Mouse (Mus musculus): ENCODE measurements around the gene Clcn6. TPM values are rescaled to one million over a fixed set of nuclear protein-coding genes. Genes with fewer than 3 reads are reported as not detected.

Gene Clcn6
- polyA plus RNA-seq, 1 experiment from 2014 or later, result 6.2 TPM

DNA sequence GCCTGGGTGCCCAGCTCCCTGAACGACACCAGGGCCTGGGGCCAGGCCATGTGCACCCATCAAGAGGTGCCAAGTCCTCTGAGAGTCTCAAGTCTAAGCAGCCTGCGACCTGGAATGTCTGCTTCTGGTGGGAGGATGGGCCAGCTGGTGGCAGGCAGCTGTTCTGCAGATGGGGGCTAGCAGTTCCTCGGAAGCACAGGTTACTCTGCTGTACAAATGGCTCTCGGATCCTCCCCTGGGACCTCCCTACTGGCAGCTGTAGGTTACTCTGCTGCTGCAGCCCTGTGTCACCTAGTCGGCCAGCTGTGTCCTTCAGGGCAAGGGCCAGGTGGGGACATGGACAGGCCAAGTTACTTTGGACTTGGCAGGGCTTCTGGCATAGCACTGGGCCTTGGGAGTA lies 32.9 kb upstream of the Clcn6 start:
- no peak for ATAC-seq (ENCODE audit: insufficient number of reproducible peaks, insufficient read depth, low FRiP score, low read depth)
- Histone ChIP-seq H3K4me1 (ENCODE audit: control insufficient read depth, insufficient read depth, low read length) (no peaks in the 10 kb centered on the region), H3K36me3 (ENCODE audit: control insufficient read depth, insufficient read depth, low read length) (no peaks in the 10 kb centered on the region), H3K9ac (replicated peaks; ENCODE audit: low read depth, low read length) (no peak overlapping the region), H3K4me3 (ENCODE audit: low read depth, low read length) (no peak overlapping the region), H3K4me2 (replicated peaks; ENCODE audit: low read depth, low read length) (no peak overlapping the region), H3K9me3 (ENCODE audit: control insufficient read depth, low read depth, low read length) (no peaks in the 10 kb centered on the region), H3K27ac (ENCODE audit: low read length) (no peak overlapping the region), H3K27me3 (ENCODE audit: control insufficient read depth, insufficient read depth, low read length) (no peaks in the 10 kb centered on the region)
- 56% methylated on average over 5 of the region's 5 CpGs for WGBS

GRCm38 (mm10) chr4:148069602-148070218 lies 31.1 kb upstream of the Clcn6 start:
- no peak overlapping the region for H3K9ac ChIP-seq (replicated peaks; ENCODE audit: low read depth, low read length)

DNA sequence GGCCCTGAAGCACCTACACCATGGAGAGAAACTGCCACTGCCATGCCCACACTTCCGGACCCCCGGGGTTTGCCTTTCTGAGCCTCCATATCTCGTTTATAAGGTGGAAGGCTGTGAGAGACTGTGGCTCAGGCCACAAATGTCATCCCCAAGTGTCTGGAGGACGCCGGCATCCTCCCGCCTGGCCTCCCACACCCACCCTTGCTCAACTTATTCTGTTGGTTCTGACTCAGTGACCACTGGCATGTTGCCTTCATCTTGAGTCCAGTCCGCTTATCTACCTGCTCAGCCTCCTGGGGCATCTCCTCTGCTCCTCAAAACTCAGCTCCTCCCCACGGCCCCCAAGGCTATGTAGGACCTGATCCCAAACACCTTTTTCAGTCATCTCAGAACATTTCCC lies 28.7 kb upstream of the Clcn6 start:
- 82% methylated on average over 8 of the region's 8 CpGs for WGBS
- H3K4me1 ChIP-seq (ENCODE audit: control insufficient read depth, insufficient read depth, low read length), result no peaks in the 10 kb centered on the region
- no peak overlapping the region for H3K4me2 ChIP-seq (replicated peaks; ENCODE audit: low read depth, low read length)
- ATAC-seq (ENCODE audit: insufficient number of reproducible peaks, insufficient read depth, low FRiP score, low read depth), result no peak
- H3K27me3 ChIP-seq (ENCODE audit: control insufficient read depth, insufficient read depth, low read length), result no peaks in the 10 kb centered on the region
- no peak overlapping the region for H3K4me3 ChIP-seq (ENCODE audit: low read depth, low read length)
- no peak overlapping the region for H3K9ac ChIP-seq (replicated peaks; ENCODE audit: low read depth, low read length)
- no peaks in the 10 kb centered on the region for H3K36me3 ChIP-seq (ENCODE audit: control insufficient read depth, insufficient read depth, low read length)
- H3K27ac ChIP-seq (ENCODE audit: low read length), result no peak overlapping the region
- H3K9me3 ChIP-seq (ENCODE audit: control insufficient read depth, low read depth, low read length), result no peaks in the 10 kb centered on the region

More at GRCm38 (mm10) chr4:148069602-148070218, 31.1 kb upstream of the Clcn6 start:
- no peaks in the 10 kb centered on the region for H3K27me3 ChIP-seq (ENCODE audit: control insufficient read depth, insufficient read depth, low read length)
- WGBS, result 80% methylated on average over 9 of the region's 9 CpGs
- ATAC-seq (ENCODE audit: insufficient number of reproducible peaks, insufficient read depth, low FRiP score, low read depth), result no peak
- no peaks in the 10 kb centered on the region for H3K4me1 ChIP-seq (ENCODE audit: control insufficient read depth, insufficient read depth, low read length)
- H3K27ac ChIP-seq (ENCODE audit: low read length), result no peak overlapping the region
- H3K4me2 ChIP-seq (replicated peaks; ENCODE audit: low read depth, low read length), result no peak overlapping the region
- H3K4me3 ChIP-seq (ENCODE audit: low read depth, low read length), result no peak overlapping the region
- H3K36me3 ChIP-seq (ENCODE audit: control insufficient read depth, insufficient read depth, low read length), result no peaks in the 10 kb centered on the region
- H3K9me3 ChIP-seq (ENCODE audit: control insufficient read depth, low read depth, low read length), result no peaks in the 10 kb centered on the region

- no peak for ATAC-seq (ENCODE audit: insufficient number of reproducible peaks, insufficient read depth, low FRiP score, low read depth)
- no peak overlapping the region for H3K4me2 ChIP-seq (replicated peaks; ENCODE audit: low read depth, low read length)
- no peak overlapping the region for H3K9ac ChIP-seq (replicated peaks; ENCODE audit: low read depth, low read length)
- H3K36me3 ChIP-seq (ENCODE audit: control insufficient read depth, insufficient read depth, low read length), result no peaks in the 10 kb centered on the region
- no peaks in the 10 kb centered on the region for H3K27me3 ChIP-seq (ENCODE audit: control insufficient read depth, insufficient read depth, low read length)
- H3K4me3 ChIP-seq (ENCODE audit: low read depth, low read length), result no peak overlapping the region
- no peaks in the 10 kb centered on the region for H3K9me3 ChIP-seq (ENCODE audit: control insufficient read depth, low read depth, low read length)
- no peak overlapping the region for H3K27ac ChIP-seq (ENCODE audit: low read length)
- no peaks in the 10 kb centered on the region for H3K4me1 ChIP-seq (ENCODE audit: control insufficient read depth, insufficient read depth, low read length)
- WGBS, result 72% methylated on average over 9 of the region's 9 CpGs
Measured at GRCm38 (mm10) chr4:148066401-148066744, 27.8 kb upstream of the Clcn6 start.

DNA sequence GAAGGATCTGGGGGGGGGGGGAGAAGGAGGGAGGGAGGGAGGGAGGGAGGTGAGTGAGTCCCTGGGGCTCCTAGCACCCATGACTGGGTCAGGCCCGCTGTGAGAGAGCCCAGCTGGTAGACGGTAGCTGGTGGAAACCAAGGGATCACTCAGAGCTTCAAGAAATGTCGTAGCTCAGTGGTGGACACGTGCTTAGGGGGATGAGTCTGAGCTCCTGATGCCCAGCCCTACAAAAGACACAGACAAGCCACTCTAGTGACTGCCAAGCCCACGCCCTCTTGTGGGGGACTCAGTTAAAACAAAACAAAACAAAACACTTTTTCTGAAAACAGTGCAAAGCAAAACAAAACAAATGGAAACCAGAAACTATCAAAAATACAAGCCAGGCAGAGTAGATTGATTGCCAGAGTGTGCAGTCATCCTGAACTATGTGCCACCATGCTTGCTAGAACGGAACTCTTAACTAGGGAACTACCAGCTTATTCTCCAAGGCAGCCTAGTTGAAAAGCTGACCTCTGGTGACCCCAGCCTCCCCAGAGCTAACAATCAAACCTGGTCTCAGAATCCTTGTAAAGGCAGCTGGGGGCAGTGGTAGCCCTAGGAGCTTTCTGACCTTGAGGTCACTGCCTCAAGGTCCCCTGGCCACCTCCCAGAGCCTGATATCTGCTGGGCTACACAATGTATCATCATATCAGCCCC lies 27.2 kb upstream of the Clcn6 start:
- H3K27ac ChIP-seq (ENCODE audit: low read length), result no peak overlapping the region
- no peak overlapping the region for H3K9ac ChIP-seq (replicated peaks; ENCODE audit: low read depth, low read length)
- no peak for ATAC-seq (ENCODE audit: insufficient number of reproducible peaks, insufficient read depth, low FRiP score, low read depth)
- no peaks in the 10 kb centered on the region for H3K36me3 ChIP-seq (ENCODE audit: control insufficient read depth, insufficient read depth, low read length)
- H3K27me3 ChIP-seq (ENCODE audit: control insufficient read depth, insufficient read depth, low read length), result no peaks in the 10 kb centered on the region
- no peak overlapping the region for H3K4me2 ChIP-seq (replicated peaks; ENCODE audit: low read depth, low read length)
- H3K4me1 ChIP-seq (ENCODE audit: control insufficient read depth, insufficient read depth, low read length), result no peaks in the 10 kb centered on the region
- no peaks in the 10 kb centered on the region for H3K9me3 ChIP-seq (ENCODE audit: control insufficient read depth, low read depth, low read length)
- WGBS, result 53% methylated on average over 6 of the region's 6 CpGs
- no peak overlapping the region for H3K4me3 ChIP-seq (ENCODE audit: low read depth, low read length)

DNA sequence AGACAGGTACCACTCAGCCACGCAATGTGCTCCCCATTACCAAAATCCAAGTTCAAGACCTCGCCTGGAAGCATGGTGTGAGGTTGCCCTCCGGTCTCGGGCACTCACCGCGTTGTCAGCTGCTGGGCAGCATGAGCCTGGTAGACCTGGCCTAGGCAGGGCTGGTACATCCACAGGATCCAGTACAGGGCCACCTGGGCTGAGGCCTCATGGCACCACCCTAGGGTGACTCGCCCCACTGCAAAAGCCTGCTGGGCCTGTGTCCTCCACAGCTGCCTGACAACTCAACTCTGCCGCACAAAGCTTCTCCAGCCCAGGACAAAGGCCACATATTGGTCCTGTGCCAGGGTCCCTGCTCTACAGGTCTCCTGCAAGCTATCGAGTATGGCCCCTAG lies 22.5 kb upstream of the Clcn6 start:
- Histone ChIP-seq H3K27me3 (ENCODE audit: control insufficient read depth, insufficient read depth, low read length) (no peaks in the 10 kb centered on the region), H3K4me2 (replicated peaks; ENCODE audit: low read depth, low read length) (no peak overlapping the region), H3K36me3 (ENCODE audit: control insufficient read depth, insufficient read depth, low read length) (peaks cover 24% of the 10 kb centered on the region), H3K9ac (replicated peaks; ENCODE audit: low read depth, low read length) (no peak overlapping the region), H3K4me3 (ENCODE audit: low read depth, low read length) (no peak overlapping the region), H3K4me1 (ENCODE audit: control insufficient read depth, insufficient read depth, low read length) (no peaks in the 10 kb centered on the region), H3K27ac (ENCODE audit: low read length) (no peak overlapping the region), H3K9me3 (ENCODE audit: control insufficient read depth, low read depth, low read length) (no peaks in the 10 kb centered on the region)
- 83% methylated on average over 9 of the region's 9 CpGs for WGBS
- ATAC-seq (ENCODE audit: insufficient number of reproducible peaks, insufficient read depth, low FRiP score, low read depth), result no peak

- H3K27me3 ChIP-seq (ENCODE audit: control insufficient read depth, insufficient read depth, low read length), result no peaks in the 10 kb centered on the region
- no peak overlapping the region for H3K9ac ChIP-seq (replicated peaks; ENCODE audit: low read depth, low read length)
- WGBS, result 50% methylated on average over 13 of the region's 13 CpGs
- no peak overlapping the region for H3K4me2 ChIP-seq (replicated peaks; ENCODE audit: low read depth, low read length)
- no peaks in the 10 kb centered on the region for H3K9me3 ChIP-seq (ENCODE audit: control insufficient read depth, low read depth, low read length)
- ATAC-seq (ENCODE audit: insufficient number of reproducible peaks, insufficient read depth, low FRiP score, low read depth), result peak; percentile 70; the same call in 1 of the 2 replicates
- H3K27ac ChIP-seq (ENCODE audit: low read length), result no peak overlapping the region
- no peaks in the 10 kb centered on the region for H3K4me1 ChIP-seq (ENCODE audit: control insufficient read depth, insufficient read depth, low read length)
- peaks cover 30% of the 10 kb centered on the region for H3K36me3 ChIP-seq (ENCODE audit: control insufficient read depth, insufficient read depth, low read length)
- no peak overlapping the region for H3K4me3 ChIP-seq (ENCODE audit: low read depth, low read length)
Measured at GRCm38 (mm10) chr4:148060120-148061085, 21.8 kb upstream of the Clcn6 start.

- Histone ChIP-seq H3K4me3 (ENCODE audit: low read depth, low read length) (no peak overlapping the region), H3K27me3 (ENCODE audit: control insufficient read depth, insufficient read depth, low read length) (no peaks in the 10 kb centered on the region), H3K9ac (replicated peaks; ENCODE audit: low read depth, low read length) (no peak overlapping the region), H3K4me1 (ENCODE audit: control insufficient read depth, insufficient read depth, low read length) (no peaks in the 10 kb centered on the region), H3K4me2 (replicated peaks; ENCODE audit: low read depth, low read length) (no peak overlapping the region), H3K9me3 (ENCODE audit: control insufficient read depth, low read depth, low read length) (no peaks in the 10 kb centered on the region), H3K27ac (ENCODE audit: low read length) (no peak overlapping the region), H3K36me3 (ENCODE audit: control insufficient read depth, insufficient read depth, low read length) (peaks cover 39% of the 10 kb centered on the region)
- ATAC-seq (ENCODE audit: insufficient number of reproducible peaks, insufficient read depth, low FRiP score, low read depth), result no peak
- 92% methylated on average over 6 of the region's 6 CpGs for WGBS
Measured at GRCm38 (mm10) chr4:148058993-148059392, 20.4 kb upstream of the Clcn6 start.

All from stomach, embryonic 14.5 days (tissue).